Mouse (Mus musculus) spleen, adult 2 months (tissue): Measurements from ENCODE around the gene Lpin2.

Experiments
- CTCF ChIP-seq: fragments of 200-500 bp; IDR thresholded peaks from 2 replicates; pipeline ENCODE4 v1.5.1; 2011; ENCODE audit warnings: mild to moderate bottlenecking, inconsistent platforms; ENCODE audit not compliant: insufficient read depth, insufficient read length, insufficient replicate concordance; ENCODE audit errors: extremely low read depth
- POLR2A ChIP-seq: fragments of 200-500 bp; IDR thresholded peaks from 2 replicates; pipeline ENCODE4 v1.6.1; 2011; ENCODE audit warnings: low read depth, low read length, inconsistent platforms

DNA sequence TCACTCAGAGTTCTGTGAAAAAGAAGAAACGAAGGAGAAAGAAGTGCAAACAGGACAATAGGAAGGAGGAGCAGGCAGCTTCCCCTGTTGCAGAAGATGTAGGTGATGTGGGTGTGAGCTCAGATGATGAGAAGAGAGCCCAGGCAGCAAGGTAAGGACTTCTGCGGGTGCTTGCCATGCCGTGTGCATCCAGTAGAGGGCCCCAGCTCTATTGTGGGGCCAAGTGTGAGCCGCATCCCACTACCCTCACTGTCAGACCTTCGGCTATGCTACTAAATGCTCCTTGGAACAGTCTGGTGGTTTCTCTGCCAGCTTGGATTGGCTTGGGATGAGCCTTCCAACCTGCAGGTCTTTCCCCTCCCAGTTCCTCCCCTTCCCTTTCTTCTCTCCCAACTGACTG is 42.7 kb downstream of the Lpin2 start:
- TF ChIP-seq CTCF (peak; percentile 26; the same call in 1 of the 2 replicates), POLR2A (no peak)
